Mouse (Mus musculus): ENCODE data around the gene Nr2f2.

The Nr2f2 gene

DNA sequence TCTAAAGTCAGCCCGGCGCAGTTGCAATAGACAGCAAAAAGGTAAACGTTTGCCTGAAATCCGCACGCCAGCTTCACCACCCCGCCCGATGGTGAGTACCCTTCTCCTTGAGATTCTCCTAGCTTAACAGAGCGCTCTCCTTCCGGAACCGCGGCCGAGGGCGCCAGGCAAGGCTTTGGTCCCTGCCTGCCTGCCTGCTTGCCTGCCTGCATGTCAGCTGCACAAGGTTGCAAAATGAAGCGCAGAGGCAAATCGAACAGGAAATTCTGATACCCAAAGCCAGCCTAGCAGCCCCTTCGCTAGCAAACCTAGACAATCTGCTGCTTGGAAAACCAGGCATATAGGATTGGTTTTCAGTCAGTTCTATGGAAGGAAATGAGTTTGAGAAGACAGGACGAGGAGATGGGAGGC is 1.1 kb downstream of the Nr2f2 start:
- no peak for DNase-seq (ENCODE audit: low read depth)

DNA sequence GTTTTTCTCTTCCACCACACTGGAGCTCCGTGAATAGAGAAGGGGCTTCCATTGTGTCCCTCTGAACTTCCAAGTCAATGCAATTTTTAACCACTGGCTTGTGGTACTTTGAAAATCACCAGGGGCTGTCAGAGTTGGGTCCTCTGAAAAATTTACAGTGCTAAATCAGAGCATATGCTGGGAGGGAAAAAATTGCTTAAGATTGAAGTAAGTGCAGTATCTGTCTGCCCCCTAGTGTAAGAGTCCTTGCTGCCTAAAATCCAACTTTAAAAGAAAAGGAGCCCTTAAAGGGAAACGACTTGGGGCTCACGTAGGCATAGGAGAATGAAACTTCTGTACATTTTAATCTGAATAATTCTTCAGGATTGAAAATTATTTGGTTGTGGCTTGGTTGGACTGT is 1.7 kb downstream of the Nr2f2 start:
- no peak for DNase-seq (ENCODE audit: low read depth)

DNA sequence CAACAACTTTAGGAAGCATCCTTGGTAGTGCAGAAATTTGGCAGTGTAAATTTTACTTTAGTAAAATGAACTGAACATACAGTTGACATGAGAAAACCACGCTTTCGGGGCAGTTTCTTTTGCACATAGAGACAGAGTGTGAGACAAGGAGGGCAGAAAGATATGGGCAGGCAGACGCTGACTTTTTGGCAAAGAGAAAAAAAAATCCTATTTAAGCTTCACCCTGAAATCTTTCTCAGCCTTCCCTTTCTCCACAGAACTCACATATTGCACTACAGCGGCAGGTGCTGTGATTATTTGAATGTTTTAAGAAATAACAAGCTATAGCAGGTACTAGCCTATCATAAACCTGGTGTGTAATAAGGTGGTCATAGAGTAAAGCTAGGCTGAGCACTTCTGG is 3.2 kb downstream of the Nr2f2 start:
- no peak for DNase-seq (ENCODE audit: low read depth)

DNA sequence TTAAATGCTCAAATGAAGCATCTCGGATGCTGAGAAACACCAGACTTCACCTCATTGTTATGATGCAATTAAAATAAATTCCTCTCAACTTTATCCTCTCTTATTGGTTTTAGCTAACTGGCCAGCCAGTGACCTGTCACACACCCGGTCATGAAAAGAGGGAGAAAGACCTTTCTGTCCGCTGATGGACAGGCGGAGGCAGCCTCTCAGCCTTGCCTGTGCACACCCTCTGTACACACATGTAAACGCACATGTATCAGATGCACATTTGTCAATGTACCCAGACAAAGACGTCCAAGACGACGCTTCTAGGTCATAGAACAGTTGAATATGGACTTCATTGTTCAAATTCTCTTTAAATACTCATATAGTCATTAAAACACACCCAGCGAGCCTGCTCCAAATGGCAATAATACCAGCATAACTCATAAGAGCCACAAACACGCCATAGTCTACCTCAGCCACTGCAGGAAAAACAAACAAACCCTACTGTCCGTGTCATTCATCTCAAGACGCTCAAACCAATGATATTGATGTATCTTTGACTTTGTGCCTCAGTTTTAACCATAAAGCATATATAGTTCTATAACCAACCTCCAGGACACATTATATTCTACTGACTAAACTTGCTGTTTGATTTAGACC is 3.9 kb downstream of the Nr2f2 start:
- DNase-seq (ENCODE audit: low read depth): no peak

DNA sequence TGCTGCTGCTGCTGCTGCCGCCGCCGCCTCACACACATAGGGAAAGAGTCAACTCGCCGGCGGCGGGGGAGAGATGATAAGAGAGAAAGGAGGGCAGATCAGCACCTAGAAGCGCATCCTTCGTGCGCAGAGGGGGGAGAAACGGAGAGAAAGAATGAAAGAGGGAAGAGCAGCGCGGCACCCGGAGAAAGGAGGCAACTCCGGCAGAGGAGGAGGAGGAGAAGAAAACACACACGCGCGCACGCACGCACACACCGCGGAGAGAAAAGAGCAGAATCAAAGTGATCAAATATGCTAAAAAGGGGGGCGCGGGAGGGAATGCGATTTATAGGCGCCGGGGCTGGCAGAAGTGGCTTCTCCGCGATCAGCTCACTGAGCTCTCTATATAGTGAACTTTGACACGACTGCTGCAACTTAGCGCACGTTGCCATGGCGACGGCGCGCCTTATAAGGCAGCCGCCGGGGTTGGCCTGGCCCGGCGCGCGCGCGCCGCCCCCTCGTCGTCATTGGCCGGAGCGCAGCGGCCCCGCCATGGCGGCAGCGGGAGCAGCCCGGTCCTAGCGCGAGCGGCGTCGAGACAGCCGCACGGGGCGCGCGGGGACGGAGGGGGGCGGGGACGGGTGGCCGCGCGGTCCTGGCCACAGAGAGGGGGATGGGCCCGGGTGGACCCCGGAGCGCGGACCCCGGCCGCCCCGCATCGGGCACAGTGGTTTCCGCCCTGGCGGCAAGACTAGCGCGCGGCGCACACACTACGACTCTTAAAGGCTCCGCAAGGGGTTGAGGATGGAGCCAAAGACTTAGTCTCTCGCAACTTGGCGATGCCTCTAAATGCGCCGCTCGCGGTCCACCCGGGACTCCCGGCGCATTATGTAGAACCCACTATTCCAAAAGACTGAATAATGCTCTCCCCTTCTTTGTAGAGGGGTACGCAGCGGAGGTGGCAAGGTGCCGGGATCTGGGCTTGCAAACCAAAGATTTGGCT is 4.9 kb downstream of the Nr2f2 start:
- peak; percentile 80 for DNase-seq (ENCODE audit: low read depth)

DNA sequence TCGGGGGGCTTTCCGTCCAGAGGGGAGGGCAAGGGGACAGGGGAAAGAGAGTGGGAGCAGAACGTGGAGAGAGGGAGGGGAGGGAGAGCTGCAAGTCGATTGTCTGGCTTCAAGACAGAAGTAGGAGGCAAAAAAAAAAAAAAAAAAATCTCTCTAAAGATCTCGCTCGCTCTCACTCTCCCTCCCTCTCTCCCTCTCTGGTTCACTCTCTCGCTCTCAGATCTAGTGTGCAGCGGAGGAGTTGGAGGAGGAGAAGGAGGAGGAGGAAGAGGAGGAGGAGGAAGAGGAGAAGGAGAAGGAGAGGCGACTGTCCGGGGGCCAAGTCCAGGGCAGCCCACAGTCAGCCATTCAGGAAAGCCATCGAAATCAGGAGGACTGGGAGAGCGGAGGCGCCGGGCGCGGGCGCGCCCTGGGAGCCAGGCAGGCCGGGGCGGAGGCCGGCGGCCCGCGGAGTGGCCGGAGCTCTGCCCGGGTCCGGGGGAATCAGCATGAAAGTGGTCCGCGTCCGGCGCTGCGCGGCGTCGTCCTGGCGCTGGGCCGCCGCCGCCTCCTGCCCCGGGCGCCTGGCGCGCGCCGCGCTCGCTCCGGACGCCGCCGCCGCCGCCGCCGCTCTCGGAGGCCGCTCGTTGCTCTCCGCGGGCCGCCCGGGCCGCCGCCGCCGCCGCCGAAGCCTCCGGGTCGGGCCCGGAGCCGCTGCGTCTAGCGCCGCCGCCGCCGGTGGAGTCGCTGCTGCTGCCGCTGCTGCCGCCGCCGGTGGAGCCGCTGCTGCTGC is 5.7 kb downstream of the Nr2f2 start:
- DNase-seq (ENCODE audit: low read depth): no peak

DNA sequence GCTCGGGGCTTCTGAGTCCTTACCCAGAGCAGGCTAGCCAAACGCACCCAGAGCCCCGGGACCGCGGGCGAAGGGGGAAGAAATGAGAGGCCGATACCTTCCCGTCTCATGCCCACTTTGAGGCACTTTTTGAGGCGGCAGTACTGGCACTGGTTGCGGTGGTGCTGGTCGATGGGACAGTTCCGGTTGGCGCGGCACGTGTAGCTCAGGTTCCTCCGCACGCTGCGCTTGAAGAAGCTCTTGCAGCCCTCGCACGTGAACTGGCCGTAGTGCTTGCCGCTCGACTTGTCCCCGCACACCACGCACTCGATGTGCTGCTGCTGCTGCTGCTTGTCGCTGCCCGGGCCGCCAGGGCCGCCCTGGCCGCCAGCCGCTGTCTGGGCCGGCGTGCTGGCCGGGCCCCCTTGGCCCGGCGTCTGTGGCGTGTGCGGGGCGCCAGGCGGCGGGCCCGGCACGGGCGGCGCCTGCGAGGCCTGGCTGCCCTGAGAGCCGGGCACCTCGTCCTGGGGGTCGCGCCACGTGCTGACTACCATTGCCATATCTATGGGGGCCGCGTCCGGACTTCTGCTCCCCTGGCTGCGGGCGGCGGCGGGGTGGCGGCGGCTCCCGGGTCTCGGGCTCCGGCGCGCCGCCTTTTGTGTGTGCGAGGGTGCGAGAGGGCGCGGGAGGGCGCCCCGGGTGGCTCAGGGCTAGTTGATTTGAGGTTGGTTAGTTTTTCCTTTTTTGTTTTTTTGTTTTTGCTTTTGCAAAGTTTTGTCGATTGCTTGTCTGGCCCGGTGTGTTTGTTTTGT is 6.5 kb downstream of the Nr2f2 start:
- no peak for DNase-seq (ENCODE audit: low read depth)

DNA sequence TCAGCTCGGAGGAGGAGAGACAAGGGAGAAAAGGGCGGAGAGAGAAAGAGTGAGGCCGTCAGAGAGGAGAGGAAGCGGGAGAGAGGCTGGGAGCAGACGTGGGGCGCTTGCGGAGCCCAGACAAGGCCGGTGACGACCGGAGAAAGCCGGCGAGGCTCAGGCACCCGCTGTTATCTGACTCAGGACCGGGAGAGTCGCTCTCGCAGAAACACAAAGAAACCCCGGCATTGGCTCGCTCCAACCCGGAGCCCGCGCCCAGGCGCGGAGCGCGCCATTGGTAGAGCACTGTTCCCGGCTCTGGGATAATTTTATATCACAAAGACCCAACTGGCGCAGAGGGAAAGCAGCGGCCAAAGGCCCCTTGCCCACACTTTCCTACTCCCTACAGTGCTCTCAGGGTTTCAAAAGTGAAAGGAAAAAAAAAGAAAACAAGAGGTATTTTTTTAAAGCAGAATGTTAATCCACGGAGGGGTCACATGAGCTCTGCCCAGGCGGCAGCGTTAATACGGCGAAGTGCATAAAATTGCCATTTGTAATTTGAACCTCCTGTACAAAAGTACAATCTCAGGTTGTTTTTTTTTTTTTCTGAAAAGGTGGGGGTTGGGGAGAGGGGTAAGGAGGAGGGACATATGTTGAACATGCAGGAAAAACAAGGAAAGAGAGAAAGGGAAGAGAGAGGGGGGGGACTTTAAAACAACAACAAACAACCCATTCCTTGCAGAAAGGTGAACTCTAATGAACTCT is 7.5 kb downstream of the Nr2f2 start:
- no peak for DNase-seq (ENCODE audit: low read depth)

DNA sequence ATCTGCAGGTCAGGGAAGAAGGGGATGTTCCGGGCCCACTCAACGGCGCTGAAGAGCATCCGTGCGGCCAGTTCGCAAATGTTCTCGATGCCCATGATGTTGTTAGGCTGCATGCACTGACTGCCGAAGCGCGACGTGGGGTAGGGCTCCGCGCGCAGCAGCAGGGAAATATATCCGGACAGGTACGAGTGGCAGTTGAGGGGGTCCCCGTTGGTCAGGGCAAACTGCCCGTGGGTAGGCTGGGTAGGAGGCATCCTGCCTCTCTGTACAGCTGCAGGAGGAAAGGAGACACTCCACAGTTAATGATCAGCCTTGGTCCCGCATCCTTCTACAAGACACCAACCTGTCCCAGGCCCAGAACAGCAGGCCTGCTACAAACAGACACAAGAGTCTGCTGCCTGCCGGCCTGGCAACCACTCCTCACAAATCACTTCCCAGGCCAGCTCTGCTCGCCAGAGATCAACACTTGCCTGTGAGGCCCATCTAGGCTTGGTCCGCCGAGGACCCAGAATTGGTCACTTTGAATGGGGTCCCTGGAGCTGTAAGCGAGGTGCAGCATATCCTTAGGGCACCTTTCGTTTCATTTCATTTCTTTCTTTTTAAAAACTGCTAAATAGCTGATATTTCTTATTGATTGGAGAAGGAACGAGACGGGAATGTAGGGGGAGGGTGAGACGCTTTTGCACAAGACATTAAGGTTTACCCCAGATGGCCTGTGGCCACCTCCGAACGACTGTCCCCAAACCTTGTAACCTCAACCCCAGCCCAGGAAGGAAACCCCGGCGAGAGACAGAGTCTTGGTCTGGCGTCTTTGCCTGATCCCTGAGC is 8.3 kb downstream of the Nr2f2 start:
- no peak for DNase-seq (ENCODE audit: low read depth)

DNA sequence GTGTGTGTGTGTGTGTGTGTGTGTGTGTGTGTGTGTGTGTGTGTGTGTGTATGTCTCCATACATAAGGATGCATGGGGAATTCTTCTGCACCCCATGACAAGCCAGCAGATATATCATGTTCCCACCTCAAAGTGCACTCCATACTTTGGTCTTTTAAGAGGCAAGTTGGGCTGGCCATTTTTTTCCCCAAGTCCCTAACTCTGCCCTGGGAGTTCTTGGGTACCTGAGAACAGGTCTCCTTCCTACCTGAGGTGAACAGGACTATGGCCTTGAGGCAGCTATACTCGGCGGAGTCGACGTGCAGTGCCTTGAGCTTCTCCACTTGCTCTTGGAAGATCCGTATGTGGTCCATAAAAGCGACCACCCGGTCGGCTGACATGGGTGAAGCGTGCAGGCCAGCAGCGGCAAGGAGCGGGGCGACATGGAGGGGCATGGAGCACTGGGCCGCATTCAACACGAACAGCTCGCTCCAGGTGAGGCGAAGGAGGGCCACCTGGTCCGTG is 9.0 kb downstream of the Nr2f2 start:
- DNase-seq (ENCODE audit: low read depth): no peak

DNA sequence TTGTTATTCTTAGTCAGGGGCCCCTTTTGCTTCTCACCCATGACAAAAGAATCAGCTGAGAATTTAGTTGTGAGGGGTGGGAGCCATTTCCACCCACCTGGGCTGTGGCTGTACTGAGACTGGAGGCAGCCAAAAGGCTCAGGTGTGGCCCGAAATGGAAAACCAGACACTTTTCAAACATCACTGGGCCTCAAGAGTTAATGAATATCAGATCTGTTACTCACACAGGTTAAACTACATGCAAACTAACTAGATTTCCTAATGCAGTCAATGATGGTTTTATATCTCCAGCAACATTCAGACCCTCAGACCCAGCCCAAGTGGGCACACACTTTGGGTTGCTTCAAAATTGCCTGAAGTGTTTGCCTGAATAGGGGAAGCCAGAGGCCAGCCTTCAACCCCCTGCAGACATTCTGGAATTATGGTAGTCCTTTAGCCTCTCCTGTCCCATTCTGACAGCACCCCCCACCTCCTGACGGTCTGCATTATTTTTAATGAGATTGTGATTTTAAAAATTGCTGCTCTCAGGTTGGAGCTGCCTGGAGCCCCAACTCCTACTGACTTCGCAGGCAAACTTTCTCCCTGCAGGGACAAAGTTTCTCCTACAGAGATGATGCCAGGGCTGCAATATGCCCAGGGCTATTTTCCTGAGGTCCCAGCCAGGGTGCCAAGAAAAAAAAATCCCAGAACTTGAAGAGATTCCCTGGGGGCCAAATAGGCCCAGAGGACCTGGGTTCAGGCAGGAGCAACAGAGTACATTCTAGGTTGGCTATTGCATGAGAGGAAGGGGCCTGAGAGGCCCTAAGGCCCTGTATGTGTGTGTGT is 9.6 kb downstream of the Nr2f2 start:
- no peak for DNase-seq (ENCODE audit: low read depth)

DNA sequence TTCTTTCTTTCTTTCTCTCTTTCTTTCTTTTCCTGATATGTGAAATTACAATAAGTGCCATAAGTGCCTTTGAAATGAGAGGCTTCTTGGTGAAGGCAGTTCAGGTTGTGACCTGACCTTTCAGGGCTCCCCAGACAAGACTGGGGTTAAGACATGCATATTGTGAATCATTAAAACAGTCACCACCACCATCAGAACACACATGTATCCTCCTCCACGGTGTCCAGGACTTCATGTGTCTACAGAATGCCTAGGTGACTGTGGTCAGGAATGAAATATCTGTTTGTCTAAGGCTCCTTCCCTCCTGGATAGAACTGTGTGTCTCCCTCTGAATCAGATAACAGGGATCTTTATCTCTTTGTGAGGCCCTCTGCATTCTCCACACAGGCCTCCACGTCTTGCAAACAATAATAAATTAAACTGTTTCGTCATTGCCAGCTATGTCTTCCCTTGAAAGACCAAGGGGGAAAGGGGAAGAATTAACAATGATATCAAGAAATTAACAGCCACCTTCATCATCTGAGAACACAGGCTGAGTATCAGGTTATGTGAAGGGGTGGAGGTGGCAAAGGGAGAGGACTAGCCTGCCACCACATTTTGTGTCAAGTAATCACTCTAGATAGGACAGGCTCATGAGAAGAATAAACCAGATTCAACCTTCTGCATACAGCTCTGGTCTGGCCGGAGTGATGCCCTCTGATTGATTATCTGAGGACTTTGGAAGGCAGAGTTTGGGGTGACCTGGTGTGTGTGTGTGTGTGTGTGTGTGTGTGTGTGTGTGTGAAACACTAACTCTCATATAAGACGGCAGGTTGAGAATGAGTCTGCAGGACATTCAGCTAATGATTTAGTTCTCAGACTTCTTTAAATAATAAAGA is 10.6 kb downstream of the Nr2f2 start:
- DNase-seq (ENCODE audit: low read depth): no peak

DNA sequence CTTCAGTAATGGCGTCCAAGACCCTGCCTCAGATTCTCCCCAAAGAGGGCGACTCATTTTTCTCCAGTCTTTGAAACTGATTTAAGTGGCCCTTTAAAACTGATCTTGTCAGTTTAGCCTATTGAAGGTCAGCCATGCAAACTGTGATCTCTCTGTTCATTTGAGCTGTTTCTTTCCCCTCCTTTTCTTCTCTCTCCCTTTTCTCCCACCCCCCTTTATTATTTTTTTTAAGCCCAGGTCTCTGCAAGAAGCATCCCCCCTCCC is 11.2 kb downstream of the Nr2f2 start:
- DNase-seq (ENCODE audit: low read depth): no peak

DNA sequence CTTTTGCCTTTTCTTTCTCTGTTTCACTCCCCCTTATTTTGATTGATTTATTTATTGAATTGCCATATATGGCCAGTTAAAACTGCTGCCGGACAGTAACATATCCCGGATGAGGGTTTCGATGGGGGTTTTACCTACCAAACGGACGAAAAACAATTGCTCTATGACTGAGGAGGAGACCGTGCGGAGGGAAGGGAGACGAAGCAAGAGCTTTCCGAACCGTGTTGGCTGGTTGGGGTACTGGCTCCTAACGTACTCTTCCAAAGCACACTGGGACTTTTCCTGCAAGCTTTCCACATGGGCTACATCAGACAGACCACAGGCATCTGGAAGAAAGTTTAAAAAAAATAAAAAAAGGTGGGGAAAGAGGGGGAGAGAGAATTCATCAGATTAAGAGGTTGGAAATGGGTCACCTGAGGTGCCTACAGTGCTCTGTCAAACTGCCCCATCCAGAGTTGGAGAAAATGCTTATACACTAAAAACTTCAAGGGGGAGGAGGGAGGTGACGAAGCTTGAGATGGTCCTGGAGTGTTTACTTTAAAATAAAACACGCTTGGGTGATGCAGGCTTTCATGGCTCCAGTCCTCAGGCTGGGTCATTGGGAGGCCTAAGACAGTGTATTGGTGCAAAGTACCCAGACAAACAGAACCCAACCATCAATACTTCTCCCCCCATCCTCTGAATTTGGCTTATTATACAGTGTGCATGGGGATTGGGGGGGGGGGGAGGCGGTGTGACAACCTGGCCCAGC is 11.8 kb downstream of the Nr2f2 start:
- DNase-seq (ENCODE audit: low read depth): no peak

DNA sequence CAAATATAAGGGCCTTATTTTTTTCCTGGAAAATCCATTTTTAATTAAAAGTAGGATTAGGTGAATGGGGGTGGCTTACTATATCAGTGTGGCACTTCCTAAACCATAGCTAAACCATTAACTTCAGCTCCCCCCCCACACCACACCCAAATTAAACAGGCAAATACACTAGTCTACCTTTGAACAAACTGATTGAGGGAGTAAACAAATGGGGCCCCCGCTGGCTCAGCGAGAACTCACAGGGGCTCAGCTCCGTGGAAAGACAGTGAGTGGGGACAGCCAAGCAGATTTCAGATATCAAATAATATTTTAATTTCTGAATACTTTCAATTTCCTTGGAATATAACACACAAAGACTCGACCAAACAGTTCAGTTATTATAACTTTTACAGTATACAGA is 13.4 kb downstream of the Nr2f2 start:
- DNase-seq (ENCODE audit: low read depth): no peak

DNA sequence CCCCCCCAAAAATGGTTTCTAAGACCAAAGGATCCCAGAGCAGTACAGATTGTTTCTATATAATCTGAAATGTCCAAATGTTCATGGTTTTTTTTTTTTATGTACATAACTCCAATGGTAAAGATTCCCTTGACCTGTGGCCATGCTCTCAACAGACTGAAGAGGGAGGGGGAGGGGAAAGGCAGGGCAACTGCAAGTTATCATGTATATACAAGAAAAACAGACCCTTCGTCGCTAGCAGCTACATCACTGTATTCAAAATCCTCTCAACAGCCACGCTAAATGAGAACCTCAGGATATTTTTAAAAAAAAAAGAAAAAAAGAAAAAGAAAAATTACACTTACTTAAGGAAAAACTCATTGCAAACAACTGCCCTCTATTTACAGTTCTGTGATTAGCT is 13.9 kb downstream of the Nr2f2 start:
- DNase-seq (ENCODE audit: low read depth): no peak

DNA sequence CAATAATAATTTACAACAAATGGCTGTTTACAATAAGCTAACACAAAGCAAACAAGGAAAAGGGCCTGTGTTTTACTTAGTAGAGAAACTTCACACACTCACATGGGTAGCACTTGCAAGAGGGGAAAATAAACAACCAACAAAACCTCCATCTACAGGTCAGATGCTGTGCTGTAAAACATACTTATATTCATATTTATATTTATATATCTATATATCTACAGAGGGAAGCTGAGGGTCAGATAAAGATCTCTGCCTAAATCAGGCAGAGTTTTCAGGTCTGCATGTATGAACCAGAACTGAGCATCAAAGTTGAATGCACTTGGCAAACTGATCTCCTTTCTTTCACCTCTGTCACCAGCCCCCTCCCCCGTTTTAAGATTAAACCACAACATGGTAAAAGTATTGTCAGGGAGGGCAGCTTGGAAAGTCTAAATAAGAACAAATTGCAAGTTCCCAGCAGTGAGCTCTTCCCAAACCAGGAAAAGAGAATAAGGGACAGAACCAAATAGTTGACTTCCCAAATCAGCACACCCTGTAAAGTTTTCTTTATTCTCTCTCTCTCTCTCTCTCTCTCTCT is 14.5 kb downstream of the Nr2f2 start:
- no peak for DNase-seq (ENCODE audit: low read depth)
